Mouse (Mus musculus) liver, postnatal 0 days (tissue): ENCODE data around the gene Mrpl2.
A peak's percentile ranks its signal among the peaks of the same experiment; 100 is the strongest.

Source experiments
- CTCF ChIP-seq: sonication (generic); IDR thresholded peaks from 2 replicates; pipeline ENCODE4 v1.5.1; 2016; ENCODE audit warnings: antibody characterized with exemption, low read depth
- EP300 ChIP-seq: IDR thresholded peaks from 2 replicates; pipeline ENCODE4 v1.6.1; 2016; ENCODE audit warnings: antibody characterized with exemption, low read depth, mild to moderate bottlenecking

- TF ChIP-seq EP300 (peak; percentile 41; the same call in 1 of the 2 replicates), CTCF (no peak)
These were observed 4.4 kb downstream of the Mrpl2 start, which contains the start of gene Cul7 for GRCm38 (mm10) chr17:46650232-46651031.
